Mouse (Mus musculus) MEL (cell line): Measurements from ENCODE around the gene Tmem256. TPM values are rescaled to one million over a fixed set of nuclear protein-coding genes. Genes with fewer than 3 reads are reported as not detected.

Experiments
- DNase-seq: peaks from one replicate; pipeline ENCODE4 v3.0.0; 2011; ENCODE audit warnings: low read depth, low spot score
- H3K27ac ChIP-seq: 2 replicates; pipeline ENCODE4 v1.5.1; 2012; ENCODE audit warnings: low read depth, mild to moderate bottlenecking, control low read depth, low read length, moderate library complexity; ENCODE audit not compliant: control insufficient read depth
- H3K27me3 ChIP-seq, 2 experiments: fragments of 150-350 bp in 1 of 2; sonication (generic) in 1 of 2; 2 replicates each; pipeline ENCODE4 v1.6.1; 2012; ENCODE audit warnings: low read length in 2 of 2, mild to moderate bottlenecking in 2 of 2, improper control_type of control experiment in 1 of 2, moderate library complexity in 1 of 2; ENCODE audit not compliant: insufficient read depth in 2 of 2, control insufficient read depth in 1 of 2
- H3K36me3 ChIP-seq, 2 experiments: 2 replicates each; pipeline ENCODE4 v1.6.1; 2012 to 2014; ENCODE audit warnings: low read length in 2 of 2, improper control_type of control experiment in 1 of 2, inconsistent platforms in 1 of 2, mild to moderate bottlenecking in 1 of 2; ENCODE audit not compliant: insufficient read depth in 2 of 2, control insufficient read depth in 1 of 2
- H3K4me1 ChIP-seq, 2 experiments: fragments of 150-350 bp in 1 of 2; sonication (generic) in 1 of 2; 2 replicates each; pipeline ENCODE4 v1.6.1; 2012; ENCODE audit warnings: low read length in 2 of 2, improper control_type of control experiment in 1 of 2, mild to moderate bottlenecking in 1 of 2; ENCODE audit not compliant: insufficient read depth in 2 of 2, control insufficient read depth in 1 of 2
- H3K4me3 ChIP-seq, 2 experiments: fragments of 150-350 bp in 1 of 2; sonication (generic) in 1 of 2; 2 replicates each; pipeline ENCODE4 v1.5.1; 2012; ENCODE audit warnings: low read depth in 2 of 2, low read length in 2 of 2, mild to moderate bottlenecking in 2 of 2, moderate library complexity in 2 of 2, control low read depth in 1 of 2, improper control_type of control experiment in 1 of 2; ENCODE audit not compliant: control insufficient read depth in 1 of 2, insufficient read depth in 1 of 2
- H3K79me2 ChIP-seq: 2 replicates; pipeline ENCODE4 v1.6.1; 2012; ENCODE audit warnings: mild to moderate bottlenecking, low read length, moderate library complexity; ENCODE audit not compliant: control insufficient read depth, poor library complexity, insufficient read depth
- H3K9ac ChIP-seq: 2 replicates; pipeline ENCODE4 v1.6.1; 2012; ENCODE audit warnings: low read depth, mild to moderate bottlenecking, control low read depth, low read length, moderate library complexity; ENCODE audit not compliant: control insufficient read depth, poor library complexity, severe bottlenecking
- H3K9me3 ChIP-seq: fragments of 150-350 bp; sonication (generic); replicated peaks from 2 replicates; pipeline ENCODE4 v1.6.1; 2012; ENCODE audit warnings: mild to moderate bottlenecking, low read length, improper control_type of control experiment, moderate library complexity; ENCODE audit not compliant: insufficient read depth
- CHD1 ChIP-seq: IDR thresholded peaks from 2 replicates; pipeline ENCODE4 v1.6.1; 2012; ENCODE audit warnings: low read depth, mild to moderate bottlenecking, inconsistent platforms, low read length, improper control_type of control experiment
- CTCF ChIP-seq, 3 experiments: IDR thresholded peaks in 2 of 3; conservative IDR thresholded peaks in 1 of 3; 2 replicates each; pipeline ENCODE4 v1.5.1; 2011 to 2012; ENCODE audit warnings: low read length in 3 of 3, low read depth in 2 of 3, mild to moderate bottlenecking in 2 of 3, improper control_type of control experiment in 1 of 3, inconsistent platforms in 1 of 3, mixed read lengths in 1 of 3, moderate library complexity in 1 of 3; ENCODE audit not compliant: control insufficient read depth in 1 of 3, insufficient read depth in 1 of 3, poor library complexity in 1 of 3, severe bottlenecking in 1 of 3
- E2F4 ChIP-seq: IDR thresholded peaks from 2 replicates; pipeline ENCODE4 v1.6.1; 2011; ENCODE audit warnings: low read depth, low read length, improper control_type of control experiment, borderline replicate concordance
- EP300 ChIP-seq, 2 experiments: IDR thresholded peaks; 2 replicates each; pipeline ENCODE4 v1.6.1; 2011; ENCODE audit warnings: improper control_type of control experiment in 2 of 2, low read length in 2 of 2, low read depth in 1 of 2, mild to moderate bottlenecking in 1 of 2
- HCFC1 ChIP-seq: IDR thresholded peaks from 2 replicates; pipeline ENCODE4 v1.6.1; 2012; ENCODE audit warnings: low read depth, mild to moderate bottlenecking, inconsistent platforms, low read length, improper control_type of control experiment, moderate library complexity
- MAX ChIP-seq: IDR thresholded peaks from 2 replicates; pipeline ENCODE4 v1.6.1; 2011; ENCODE audit warnings: low read length, improper control_type of control experiment
- MAZ ChIP-seq: IDR thresholded peaks from 2 replicates; pipeline ENCODE4 v1.6.1; 2012; ENCODE audit warnings: low read depth, mild to moderate bottlenecking, inconsistent platforms, low read length, improper control_type of control experiment
- MEF2A ChIP-seq: IDR thresholded peaks from 2 replicates; pipeline ENCODE4 v1.6.1; 2014; ENCODE audit warnings: low read depth, mild to moderate bottlenecking, inconsistent platforms, low read length, improper control_type of control experiment; ENCODE audit not compliant: poor library complexity, insufficient replicate concordance, severe bottlenecking; ENCODE audit errors: extremely low read depth
- MXI1 ChIP-seq: IDR thresholded peaks from 2 replicates; pipeline ENCODE4 v1.6.1; 2011; ENCODE audit warnings: mild to moderate bottlenecking, low read depth, low read length, improper control_type of control experiment
- MYB ChIP-seq: IDR thresholded peaks from 2 replicates; pipeline ENCODE4 v1.6.1; 2011; ENCODE audit warnings: mild to moderate bottlenecking, low read depth, low read length, improper control_type of control experiment
- MYC ChIP-seq: IDR thresholded peaks from 2 replicates; pipeline ENCODE4 v1.6.1; 2011; ENCODE audit warnings: low read depth, mild to moderate bottlenecking, low read length, improper control_type of control experiment, moderate library complexity
- NELFE ChIP-seq: IDR thresholded peaks from 2 replicates; pipeline ENCODE4 v1.6.1; 2011; ENCODE audit warnings: low read depth, low read length, improper control_type of control experiment
- POLR2A ChIP-seq, 2 experiments: IDR thresholded peaks; 2 replicates each; pipeline ENCODE4 v1.6.1; 2011 to 2012; ENCODE audit warnings: low read length in 2 of 2, mild to moderate bottlenecking in 2 of 2, control low read depth in 1 of 2, improper control_type of control experiment in 1 of 2, low read depth in 1 of 2, moderate library complexity in 1 of 2; ENCODE audit not compliant: control insufficient read depth in 1 of 2, insufficient read depth in 1 of 2, poor library complexity in 1 of 2
- POLR2AphosphoS5 ChIP-seq: IDR thresholded peaks from 2 replicates; pipeline ENCODE4 v1.6.1; 2012; ENCODE audit warnings: low read depth, borderline replicate concordance, mild to moderate bottlenecking, inconsistent platforms, low read length, moderate library complexity, mixed read lengths
- SIN3A ChIP-seq: IDR thresholded peaks from 2 replicates; pipeline ENCODE4 v1.6.1; 2012; ENCODE audit warnings: low read length, improper control_type of control experiment, inconsistent platforms
- UBTF ChIP-seq: IDR thresholded peaks from 2 replicates; pipeline ENCODE4 v1.6.1; 2012; ENCODE audit warnings: low read depth, mild to moderate bottlenecking, inconsistent platforms, low read length, improper control_type of control experiment, moderate library complexity, borderline replicate concordance; ENCODE audit not compliant: insufficient read depth
- USF1 ChIP-seq: IDR thresholded peaks from 2 replicates; pipeline ENCODE4 v1.6.1; 2014; ENCODE audit warnings: low read depth, mild to moderate bottlenecking, inconsistent platforms, low read length, improper control_type of control experiment, moderate library complexity
- USF2 ChIP-seq, 2 experiments: IDR thresholded peaks; 2 replicates each; pipeline ENCODE4 v1.6.1; 2011 to 2012; ENCODE audit warnings: improper control_type of control experiment in 2 of 2, low read length in 2 of 2, borderline replicate concordance in 1 of 2, inconsistent platforms in 1 of 2, low read depth in 1 of 2, mild to moderate bottlenecking in 1 of 2; ENCODE audit not compliant: insufficient read depth in 1 of 2
- ZC3H11A ChIP-seq: IDR thresholded peaks from 2 replicates; pipeline ENCODE4 v1.6.1; 2012; ENCODE audit warnings: low read depth, mild to moderate bottlenecking, inconsistent platforms, low read length, improper control_type of control experiment
- polyA plus RNA-seq, 2 experiments: library from polyadenylated mRNA; stranded (reverse) in 1 of 2; unstranded in 1 of 2; fragments of >175 nt in 1 of 2; fragments of >200 nt in 1 of 2; gene quantifications; 2 replicates each; pipeline versions ENCODE4 v1.2.1 to v1.2.4; 2012; ENCODE audit warnings: low replicate concordance in 2 of 2, low read depth in 1 of 2; ENCODE audit not compliant: insufficient read length in 2 of 2, insufficient read depth in 1 of 2, missing spikeins in 1 of 2
- total RNA-seq: library from RNA; depleted of rRNA; stranded (reverse); fragments of 300-350 nt; gene quantifications from 2 replicates; pipeline ENCODE4 v1.2.3, GENCODE M21; 2012

The Tmem256 gene
- total and polyA plus RNA-seq, 3 experiments: 181 to 190 TPM; not detected in 1

DNA sequence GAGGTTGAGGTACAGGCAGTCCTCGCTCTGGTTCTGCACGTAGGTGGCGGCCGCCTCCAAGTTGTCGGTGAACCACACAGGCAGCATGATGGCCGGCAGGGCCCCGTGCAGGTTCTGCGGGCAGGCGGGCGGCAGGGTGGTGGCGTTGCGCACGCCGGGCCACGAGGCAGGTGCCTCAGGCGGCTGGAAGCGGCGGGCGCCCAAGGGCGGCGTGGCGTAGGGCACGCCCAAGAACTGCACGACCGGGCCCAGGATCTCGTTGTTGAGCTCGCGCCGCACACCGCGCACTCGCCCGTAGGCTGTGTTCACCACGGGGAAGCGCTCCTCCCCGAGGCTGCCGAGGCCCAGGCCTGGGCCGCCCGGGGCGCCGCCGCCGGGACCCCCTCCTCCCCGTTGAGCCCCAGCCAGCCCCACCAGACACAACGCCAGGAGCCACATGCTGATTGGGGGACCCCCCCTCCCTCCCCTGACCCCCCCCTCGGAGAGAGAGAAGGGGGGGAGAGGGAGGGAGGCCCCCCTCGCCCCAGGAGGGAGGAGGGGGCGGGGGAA lies 4.2 kb upstream of the Tmem256 start:
- peaks cover 8 to 25% of the 10 kb centered on the region in 2 experiments for H3K4me1 ChIP-seq
- peak overlapping the region; percentile 46 for H3K27ac ChIP-seq
- H3K9ac ChIP-seq: peak overlapping the region; percentile 74
- H3K4me3 ChIP-seq: peak overlapping the region; percentile 47 to 55
- peaks cover 1% of the 10 kb centered on the region; the same call in 1 of the 2 replicates for H3K79me2 ChIP-seq
- no peaks in the 10 kb centered on the region for H3K9me3 ChIP-seq
- H3K36me3 ChIP-seq: peaks cover 2 to 11% of the 10 kb centered on the region in 2 experiments; a peak in 2 of 4 replicates
- no peak for TF ChIP-seq POLR2AphosphoS5
- peak; percentile 90 for TF ChIP-seq MAX
- TF ChIP-seq CHD1: peak; percentile 26; the same call in 1 of the 2 replicates
- TF ChIP-seq MYC: peak; percentile 57
- TF ChIP-seq UBTF: peak; percentile 80
- peak; percentile 69 to 93; a peak in 3 of 4 replicates for TF ChIP-seq POLR2A (IDR thresholded peaks at IDR 0.05; ENCODE audit: control insufficient read depth in 1 of 2, insufficient read depth in 1 of 2, low read depth in 1 of 2, low read length in 2 of 2, poor library complexity in 1 of 2)
- no peak for TF ChIP-seq E2F4
- peak; percentile 91; the same call in 1 of the 2 replicates for TF ChIP-seq MAZ
- TF ChIP-seq MXI1: peak; percentile 89; the same call in 1 of the 2 replicates
- TF ChIP-seq MEF2A: no peak
- TF ChIP-seq MYB: no peak
- peak in 1 of 3 experiments; percentile 8; a peak in 1 of 6 replicates for TF ChIP-seq CTCF (IDR thresholded peaks at IDR 0.05 in 2 of 3, conservative IDR thresholded peaks at IDR 0.05 in 1 of 3; ENCODE audit: control insufficient read depth in 1 of 3, insufficient read depth in 1 of 3, low read depth in 2 of 3, low read length in 3 of 3, poor library complexity in 1 of 3, severe bottlenecking in 1 of 3)
- TF ChIP-seq NELFE: peak; percentile 74
- peak; percentile 88 for DNase-seq
- H3K27me3 ChIP-seq: no peaks in the 10 kb centered on the region; a peak in 1 of 4 replicates

DNA sequence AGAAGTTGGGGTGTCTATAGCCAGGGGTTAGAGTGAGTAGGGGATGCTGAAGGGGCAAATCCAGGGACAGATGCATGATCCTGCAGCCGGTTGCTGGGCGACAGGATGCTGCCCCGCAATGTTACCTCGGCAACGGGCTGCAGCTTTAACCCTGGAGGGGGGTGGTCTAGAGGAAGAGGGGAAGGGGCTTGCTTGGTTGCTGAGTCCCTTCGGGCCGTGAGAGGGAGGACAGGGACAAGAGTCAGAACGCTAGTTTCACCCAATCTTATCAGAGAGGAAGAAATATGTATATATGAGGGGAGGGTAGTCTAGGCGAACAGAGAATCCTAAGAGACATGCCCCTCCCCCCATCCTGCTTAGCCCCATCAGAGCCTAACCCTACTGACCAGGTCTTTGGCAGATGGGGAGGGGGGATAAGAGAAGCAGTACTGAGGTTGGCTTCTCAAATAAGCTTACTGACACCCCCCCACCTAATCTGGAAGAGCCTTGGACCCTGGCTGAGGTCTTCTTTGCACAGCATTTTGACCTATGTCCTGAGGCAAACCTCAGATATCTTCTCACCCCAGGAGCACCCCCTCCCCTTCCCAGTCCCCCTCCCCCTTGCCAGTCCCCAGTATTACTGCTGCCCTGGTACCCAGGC lies 2.9 kb upstream of the Tmem256 start:
- peak overlapping the region; percentile 66 for H3K9ac ChIP-seq
- peaks cover 0 to 14% of the 10 kb centered on the region in 2 experiments; a peak in 2 of 4 replicates for H3K36me3 ChIP-seq
- H3K4me1 ChIP-seq: peaks cover 10 to 28% of the 10 kb centered on the region in 2 experiments
- H3K9me3 ChIP-seq: no peaks in the 10 kb centered on the region
- peak; percentile 34 for DNase-seq
- H3K4me3 ChIP-seq: peak overlapping the region in 1 of 2 experiments; percentile 55; a peak in 1 of 4 replicates
- H3K27ac ChIP-seq: no peak overlapping the region
- no peak for TF ChIP-seq HCFC1
- TF ChIP-seq MAX: no peak
- no peak for TF ChIP-seq ZC3H11A
- TF ChIP-seq USF1: no peak
- no peak for TF ChIP-seq CTCF (IDR thresholded peaks at IDR 0.05 in 2 of 3, conservative IDR thresholded peaks at IDR 0.05 in 1 of 3; ENCODE audit: control insufficient read depth in 1 of 3, insufficient read depth in 1 of 3, low read depth in 2 of 3, low read length in 3 of 3, poor library complexity in 1 of 3, severe bottlenecking in 1 of 3)
- TF ChIP-seq UBTF: no peak
- TF ChIP-seq SIN3A: no peak
- TF ChIP-seq USF2 (IDR thresholded peaks at IDR 0.05; ENCODE audit: borderline replicate concordance in 1 of 2, insufficient read depth in 1 of 2, low read depth in 1 of 2, low read length in 2 of 2): no peak
- no peak for TF ChIP-seq MEF2A
- TF ChIP-seq EP300 (IDR thresholded peaks at IDR 0.05; ENCODE audit: low read depth in 1 of 2, low read length in 2 of 2): no peak
- H3K79me2 ChIP-seq: peaks cover 1% of the 10 kb centered on the region; the same call in 1 of the 2 replicates
- H3K27me3 ChIP-seq: no peaks in the 10 kb centered on the region; a peak in 1 of 4 replicates
